Mouse (Mus musculus): ENCODE results near the gene Enox1. TPM values are rescaled to one million over a fixed set of nuclear protein-coding genes. Genes with fewer than 3 reads are reported as not detected.
"Not testable (repeated sequence)": the region's sequence is repeated elsewhere in the genome, so short reads cannot be mapped to it uniquely, and the experiment has no call there.

Gene Enox1
- total RNA-seq (2022), result 1 to 10 TPM; 3.1 to 6.7 (median 5.2) TPM

GRCm38 (mm10) chr14:77156222-77156910, at the start of gene Enox1:
TSS of gene Enox1 (plus strand) at chr14:77156763.
- DNase-seq, result peak; percentile 5

GRCm38 (mm10) chr14:77110622-77111021, 45.9 kb upstream of the Enox1 start:
- not testable (repeated sequence) for DNase-seq

- DNase-seq, result no peak
Observed at GRCm38 (mm10) chr14:77130612-77131011, 26.0 kb upstream of the Enox1 start.

- DNase-seq, result no peak
Observed at GRCm38 (mm10) chr14:77136936-77137335, 19.6 kb upstream of the Enox1 start.

GRCm38 (mm10) chr14:77141324-77142282, 15.0 kb upstream of the Enox1 start:
- DNase-seq, result peak; percentile 27

- DNase-seq, result no peak
Observed at GRCm38 (mm10) chr14:77145103-77145502, 11.5 kb upstream of the Enox1 start.

- no peak for DNase-seq
Observed at GRCm38 (mm10) chr14:77147635-77148034, 8.9 kb upstream of the Enox1 start.

- no peak for DNase-seq
Observed at GRCm38 (mm10) chr14:77150556-77150955, 6.0 kb upstream of the Enox1 start.

GRCm38 (mm10) chr14:77151431-77151830, 5.1 kb upstream of the Enox1 start:
- no peak for DNase-seq

GRCm38 (mm10) chr14:77156911-77157504, 445 bp downstream of the Enox1 start:
- peak; percentile 4 for DNase-seq

- peak; percentile 49 for DNase-seq
Observed at GRCm38 (mm10) chr14:77157505-77157911, 945 bp downstream of the Enox1 start.

- no peak for DNase-seq
Observed at GRCm38 (mm10) chr14:77159397-77159796, 2.8 kb downstream of the Enox1 start.

- no peak for DNase-seq
Observed at GRCm38 (mm10) chr14:77162496-77162895, 5.9 kb downstream of the Enox1 start.

GRCm38 (mm10) chr14:77164396-77164795, 7.8 kb downstream of the Enox1 start:
- no peak for DNase-seq

- DNase-seq, result no peak
Observed at GRCm38 (mm10) chr14:77168161-77168560, 11.6 kb downstream of the Enox1 start.

- no peak for DNase-seq
Observed at GRCm38 (mm10) chr14:77174491-77174890, 17.9 kb downstream of the Enox1 start.

GRCm38 (mm10) chr14:77174931-77175330, 18.4 kb downstream of the Enox1 start:
- no peak for DNase-seq

GRCm38 (mm10) chr14:77180241-77180640, 23.7 kb downstream of the Enox1 start:
- no peak for DNase-seq

GRCm38 (mm10) chr14:77180753-77181374, 24.3 kb downstream of the Enox1 start:
- DNase-seq, result no peak

GRCm38 (mm10) chr14:77183491-77183890, 26.9 kb downstream of the Enox1 start:
- DNase-seq, result no peak

GRCm38 (mm10) chr14:77190158-77190557, 33.6 kb downstream of the Enox1 start:
- DNase-seq, result no peak

GRCm38 (mm10) chr14:77195314-77196020, 38.9 kb downstream of the Enox1 start:
- peak; percentile 1 for DNase-seq
